Mouse (Mus musculus) limb, embryonic 11.5 days (tissue): Measurements from ENCODE around the gene Rps6kc1. TPM values are rescaled to one million over a fixed set of nuclear protein-coding genes. Genes with fewer than 3 reads are reported as not detected.
A peak's percentile ranks its signal among the peaks of the same experiment; 100 is the strongest.

ENCODE experiments used
- ATAC-seq: fragments of 200-750 bp; cut with Nextera tagmentation; 2 replicates; pipeline ENCODE4 v1.8.0; 2017; ENCODE audit warnings: low read depth; ENCODE audit not compliant: insufficient number of reproducible peaks, low FRiP score, low TSS enrichment
- DNase-seq: peaks from one replicate; pipeline ENCODE4 v3.0.0-alpha.2; 2015; ENCODE audit warnings: low spot score
- H3K27ac ChIP-seq: fragments of 300-500 bp; sonication (generic); replicated peaks from 2 replicates; pipeline ENCODE4 v1.5.1; 2014; ENCODE audit warnings: low read depth, mild to moderate bottlenecking, low read length
- H3K27me3 ChIP-seq: fragments of 300-500 bp; sonication (generic); 2 replicates; pipeline ENCODE4 v1.6.1; 2014; ENCODE audit warnings: mild to moderate bottlenecking, low read length, mixed read lengths; ENCODE audit not compliant: control insufficient read depth, insufficient read depth
- H3K36me3 ChIP-seq: fragments of 300-500 bp; sonication (generic); 2 replicates; pipeline ENCODE4 v1.6.1; 2014; ENCODE audit warnings: mild to moderate bottlenecking, low read length, moderate library complexity, mixed read lengths; ENCODE audit not compliant: control insufficient read depth, insufficient read depth
- H3K4me1 ChIP-seq: fragments of 300-500 bp; sonication (generic); 2 replicates; pipeline ENCODE4 v1.6.1; 2014; ENCODE audit warnings: low read length, mixed read lengths; ENCODE audit not compliant: control insufficient read depth, insufficient read depth
- H3K4me2 ChIP-seq: fragments of 300-500 bp; sonication (generic); 2 replicates; pipeline ENCODE4 v1.6.1; 2014; ENCODE audit warnings: low read depth, mild to moderate bottlenecking, moderate library complexity; ENCODE audit not compliant: severe bottlenecking
- H3K4me3 ChIP-seq: fragments of 300-500 bp; sonication (generic); 2 replicates; pipeline ENCODE4 v1.5.1; 2014; ENCODE audit warnings: low read depth, low read length
- H3K9ac ChIP-seq: fragments of 300-500 bp; sonication (generic); 2 replicates; pipeline ENCODE4 v1.6.1; 2014; ENCODE audit warnings: mild to moderate bottlenecking, low read length
- H3K9me3 ChIP-seq: fragments of 300-500 bp; sonication (generic); 2 replicates; pipeline ENCODE4 v1.6.1; 2016; ENCODE audit warnings: low read length; ENCODE audit not compliant: control insufficient read depth
- WGBS: fragments of 180-500 bp; shearing (Covaris S2); extraction: QIAGEN DNeasy Blood & Tissue Kit; methylation state at CpG from one replicate; pipeline ENCODE4 v1.1.7; 2014; 5-methylcytosine and 5-hydroxymethylcytosine counted together
- polyA plus RNA-seq: library from polyadenylated mRNA; unstranded; fragments of >200 nt; fragmentation: Nextera tagmentation; extraction: Ambion mirVana; gene quantifications from 2 replicates; pipeline ENCODE4 v1.2.1, GENCODE M21; 2014

Gene Rps6kc1
- polyA plus RNA-seq, 1 experiment from 2014 or later: 15.4 TPM

DNA sequence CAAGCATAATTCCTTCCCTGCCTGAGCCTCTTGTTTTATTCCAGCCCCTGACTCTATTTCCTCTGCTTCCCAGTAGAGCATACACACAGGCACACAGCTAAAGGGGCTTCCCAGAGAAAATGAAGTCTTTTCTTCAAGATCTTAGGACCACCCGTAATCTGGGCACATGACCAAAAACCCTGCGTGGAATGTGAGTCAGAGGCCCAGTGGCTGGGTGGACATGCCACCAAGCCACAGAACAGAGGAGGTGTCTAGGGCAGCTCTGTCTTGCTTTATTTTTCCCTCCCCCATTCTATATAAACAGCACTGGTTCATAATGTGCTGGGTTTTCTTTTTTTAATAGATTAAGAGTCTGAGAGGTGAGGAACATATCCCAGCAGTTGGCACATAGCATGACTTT, 184.2 kb downstream of the Rps6kc1 start:
- H3K4me2 ChIP-seq: no peak overlapping the region
- no peak overlapping the region for H3K4me3 ChIP-seq
- ATAC-seq (no peak), DNase-seq (no peak)
- no peak overlapping the region for H3K9ac ChIP-seq
- no peaks in the 10 kb centered on the region for H3K36me3 ChIP-seq
- WGBS: 87% methylated on average over 2 of the region's 2 CpGs
- no peak overlapping the region for H3K27ac ChIP-seq
- no peaks in the 10 kb centered on the region for H3K27me3 ChIP-seq
- no peaks in the 10 kb centered on the region for H3K9me3 ChIP-seq
- H3K4me1 ChIP-seq: no peaks in the 10 kb centered on the region

DNA sequence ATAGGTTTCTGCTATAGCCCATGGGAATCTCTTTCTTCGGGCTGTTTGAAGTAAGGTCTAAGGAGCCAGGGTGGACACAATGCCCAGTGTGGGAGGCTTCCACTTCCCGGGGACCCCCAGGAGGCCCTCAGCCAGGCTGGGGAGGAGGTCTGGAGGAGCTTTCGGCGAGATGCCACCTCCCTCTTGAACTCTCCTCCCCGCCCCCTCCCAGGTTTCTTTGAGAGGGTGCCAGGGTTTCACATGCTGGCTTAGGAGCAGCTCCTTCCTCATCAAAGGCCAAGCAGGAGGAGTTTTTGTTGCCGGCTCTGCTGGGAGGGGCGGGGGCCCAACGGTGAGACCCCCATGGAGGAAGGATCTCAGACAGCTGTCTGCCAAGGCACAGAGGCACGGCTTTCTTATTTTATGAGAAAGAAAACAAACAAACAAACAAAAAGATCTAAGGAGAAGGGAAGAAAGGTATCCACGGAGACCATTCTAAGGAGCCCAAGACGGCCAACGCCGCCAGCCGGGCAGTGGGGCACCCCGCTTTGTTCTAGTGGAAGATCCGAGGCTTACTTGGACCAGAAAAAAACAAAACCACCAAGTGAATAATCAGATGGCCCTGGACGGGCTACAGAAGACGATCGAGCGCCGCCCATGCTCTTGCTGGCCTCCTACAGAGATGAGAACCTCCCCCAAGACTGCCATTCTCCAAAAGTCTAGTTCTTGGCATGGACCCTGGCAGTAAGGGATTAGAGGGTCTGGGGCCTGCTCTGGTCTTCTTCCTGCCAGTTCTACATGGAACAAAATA, 186.8 kb downstream of the Rps6kc1 start:
- Histone ChIP-seq H3K27ac (no peak overlapping the region), H3K36me3 (no peaks in the 10 kb centered on the region), H3K4me2 (no peak overlapping the region), H3K4me3 (no peak overlapping the region), H3K9ac (no peak overlapping the region), H3K4me1 (no peaks in the 10 kb centered on the region), H3K9me3 (no peaks in the 10 kb centered on the region), H3K27me3 (no peaks in the 10 kb centered on the region)
- DNase-seq (no peak), ATAC-seq (no peak)
- WGBS: 56% methylated on average over 21 of the region's 21 CpGs

DNA sequence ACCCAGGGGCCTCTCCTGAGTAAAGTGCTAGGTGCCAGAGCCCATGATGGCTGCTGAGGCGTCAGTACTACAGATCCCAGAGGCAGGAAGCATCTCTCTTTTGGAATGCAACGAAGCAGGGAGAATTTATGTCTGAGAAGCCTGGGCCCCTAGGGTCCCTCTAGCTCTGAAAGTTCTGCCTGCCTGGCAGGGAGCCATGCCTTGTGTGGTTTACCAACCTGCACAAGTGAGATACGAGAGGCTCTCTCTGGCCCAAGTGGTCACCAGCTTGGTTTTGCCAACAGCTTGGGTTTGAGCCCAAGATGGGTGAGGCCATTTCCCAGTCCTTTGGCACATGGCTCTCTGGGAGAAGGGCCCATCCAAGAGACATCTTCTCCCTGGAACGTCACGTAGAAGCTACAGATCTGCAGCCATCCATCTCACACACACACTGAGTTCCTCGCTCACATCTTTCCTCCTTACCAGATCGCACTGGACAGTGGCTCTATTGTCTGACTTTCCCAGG, 187.6 kb downstream of the Rps6kc1 start:
- ATAC-seq (no peak), DNase-seq (no peak)
- H3K9ac ChIP-seq: no peak overlapping the region
- H3K27ac ChIP-seq: no peak overlapping the region
- H3K9me3 ChIP-seq: no peaks in the 10 kb centered on the region
- H3K27me3 ChIP-seq: no peaks in the 10 kb centered on the region
- 89% methylated on average over 7 of the region's 7 CpGs for WGBS
- H3K4me2 ChIP-seq: no peak overlapping the region
- H3K4me3 ChIP-seq: no peak overlapping the region
- H3K36me3 ChIP-seq: no peaks in the 10 kb centered on the region
- H3K4me1 ChIP-seq: no peaks in the 10 kb centered on the region

DNA sequence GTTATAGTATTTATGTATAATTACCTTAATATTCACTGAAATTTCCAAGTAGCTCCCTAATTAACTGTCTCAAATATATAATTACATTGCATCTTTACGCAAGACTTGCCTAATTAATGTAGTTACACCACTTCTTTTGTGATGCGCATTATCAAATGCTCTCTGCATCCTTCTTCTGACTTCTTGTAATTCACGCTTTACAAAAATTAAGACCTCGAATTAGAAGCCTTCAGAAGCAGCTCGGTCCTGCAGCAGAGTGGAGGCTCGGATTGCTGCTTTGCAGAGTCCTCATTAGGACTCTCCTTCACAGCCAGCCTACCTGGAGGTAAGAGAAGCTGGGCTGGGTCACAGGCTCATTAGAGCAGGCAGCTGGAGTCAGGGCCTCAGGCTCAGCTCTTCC, 197.7 kb downstream of the Rps6kc1 start:
- ATAC-seq (no peak), DNase-seq (no peak)
- H3K27me3 ChIP-seq: no peaks in the 10 kb centered on the region
- H3K9me3 ChIP-seq: no peaks in the 10 kb centered on the region
- no peak overlapping the region for H3K27ac ChIP-seq
- 66% methylated on average over 6 of the region's 6 CpGs for WGBS
- H3K36me3 ChIP-seq: no peaks in the 10 kb centered on the region
- no peak overlapping the region for H3K4me2 ChIP-seq
- H3K4me1 ChIP-seq: no peaks in the 10 kb centered on the region
- H3K9ac ChIP-seq: no peak overlapping the region
- H3K4me3 ChIP-seq: no peak overlapping the region

DNA sequence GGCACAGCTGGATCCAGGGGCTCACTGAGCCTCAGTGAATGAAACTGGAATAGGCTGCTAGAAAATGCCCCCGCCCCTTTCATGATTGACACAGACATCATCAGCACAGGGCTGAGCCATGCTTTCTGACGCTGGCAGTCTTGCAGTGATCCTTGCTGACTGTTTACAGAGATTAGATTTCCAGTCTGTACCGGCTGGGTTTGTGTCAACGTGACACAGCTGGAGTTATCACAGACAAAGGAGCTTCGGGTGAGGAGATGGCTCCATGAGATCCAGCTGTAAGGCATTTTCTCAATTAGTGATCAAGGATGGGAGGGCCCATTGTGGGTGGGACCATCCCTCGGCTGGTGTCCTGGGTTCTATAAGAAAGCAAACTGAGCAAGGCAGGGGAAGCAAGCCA, 214.0 kb downstream of the Rps6kc1 start:
- no peak for DNase-seq
- 54% methylated on average over 6 of the region's 6 CpGs for WGBS
- no peak overlapping the region for H3K4me2 ChIP-seq

DNA sequence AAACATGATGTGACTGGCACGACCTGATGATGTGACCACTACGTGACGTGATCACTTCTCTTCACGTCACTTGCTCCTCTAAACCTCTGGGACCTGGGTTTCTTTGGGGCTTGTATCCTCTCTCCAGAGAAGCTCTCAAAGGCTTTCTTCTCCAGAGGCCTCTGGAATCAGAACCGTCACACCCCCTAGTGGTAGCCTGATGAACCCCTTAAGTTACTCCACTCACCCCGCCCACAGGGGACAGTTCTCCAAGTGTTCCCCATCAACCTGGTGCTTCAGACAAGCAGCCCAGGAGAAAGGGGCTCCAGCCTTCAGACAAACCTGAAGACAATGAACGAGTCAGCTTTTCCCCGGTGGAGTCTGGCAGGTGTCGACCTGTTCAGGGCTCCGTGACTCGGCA, 216.0 kb downstream of the Rps6kc1 start:
- ATAC-seq (0 out of 2 replicates have a peak, but pooled peaks have one; percentile 51), DNase-seq (peak; percentile 54)
- Histone ChIP-seq H3K4me1 (no peaks in the 10 kb centered on the region), H3K4me2 (no peak overlapping the region), H3K4me3 (no peak overlapping the region), H3K27me3 (no peaks in the 10 kb centered on the region), H3K27ac (no peak overlapping the region), H3K36me3 (no peaks in the 10 kb centered on the region), H3K9ac (no peak overlapping the region), H3K9me3 (no peaks in the 10 kb centered on the region)
- 70% methylated on average over 11 of the region's 11 CpGs for WGBS

More for the DNA sequence above, 214.0 kb downstream of the Rps6kc1 start:
- Histone ChIP-seq H3K9me3 (no peaks in the 10 kb centered on the region), H3K27me3 (no peaks in the 10 kb centered on the region), H3K9ac (no peak overlapping the region), H3K27ac (no peak overlapping the region), H3K4me1 (no peaks in the 10 kb centered on the region), H3K4me3 (no peak overlapping the region), H3K36me3 (no peaks in the 10 kb centered on the region)
- ATAC-seq: no peak

DNA sequence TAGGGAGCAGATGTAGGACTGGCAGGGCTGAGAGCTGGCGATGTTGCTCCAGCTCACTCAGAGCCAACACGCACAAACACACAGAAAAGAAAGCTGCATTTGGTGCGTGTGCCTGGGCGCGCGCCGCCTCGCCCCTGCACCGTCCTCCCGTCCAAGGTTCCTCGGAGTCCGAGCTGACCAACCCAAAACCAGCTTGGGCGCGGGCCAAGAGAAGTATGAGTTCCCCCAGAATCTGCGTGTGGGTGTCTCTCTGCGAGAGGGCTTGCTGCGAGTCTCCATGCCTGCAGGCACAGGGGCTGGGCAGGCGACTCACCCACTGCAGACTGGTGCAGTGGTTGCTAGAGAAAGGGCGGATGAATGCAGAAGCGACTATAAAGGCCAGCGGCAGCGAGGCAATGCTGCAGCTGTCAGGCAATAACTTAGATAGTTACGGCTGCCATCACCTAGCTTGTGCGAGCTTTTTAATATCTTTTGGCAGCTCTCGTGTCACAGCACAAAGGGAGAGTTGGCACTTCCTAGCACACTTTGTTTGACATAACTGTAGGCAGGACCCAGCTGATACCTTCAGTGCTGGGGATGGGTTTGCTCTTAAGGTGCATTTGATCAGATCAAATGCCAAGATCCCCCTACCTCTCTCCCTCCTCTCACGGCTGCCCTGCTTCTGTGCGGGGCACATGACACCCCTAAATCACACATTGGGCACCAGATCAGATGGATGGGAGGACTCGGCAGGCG, 220.9 kb downstream of the Rps6kc1 start:
- no peak overlapping the region for H3K4me2 ChIP-seq
- no peaks in the 10 kb centered on the region for H3K9me3 ChIP-seq
- H3K9ac ChIP-seq: no peak overlapping the region
- no peak for ATAC-seq
- no peak overlapping the region for H3K4me3 ChIP-seq
- no peaks in the 10 kb centered on the region for H3K36me3 ChIP-seq
- no peak overlapping the region for H3K27ac ChIP-seq
- H3K4me1 ChIP-seq: no peaks in the 10 kb centered on the region
- DNase-seq: no peak
- 78% methylated on average over 29 of the region's 29 CpGs for WGBS
- H3K27me3 ChIP-seq: no peaks in the 10 kb centered on the region

DNA sequence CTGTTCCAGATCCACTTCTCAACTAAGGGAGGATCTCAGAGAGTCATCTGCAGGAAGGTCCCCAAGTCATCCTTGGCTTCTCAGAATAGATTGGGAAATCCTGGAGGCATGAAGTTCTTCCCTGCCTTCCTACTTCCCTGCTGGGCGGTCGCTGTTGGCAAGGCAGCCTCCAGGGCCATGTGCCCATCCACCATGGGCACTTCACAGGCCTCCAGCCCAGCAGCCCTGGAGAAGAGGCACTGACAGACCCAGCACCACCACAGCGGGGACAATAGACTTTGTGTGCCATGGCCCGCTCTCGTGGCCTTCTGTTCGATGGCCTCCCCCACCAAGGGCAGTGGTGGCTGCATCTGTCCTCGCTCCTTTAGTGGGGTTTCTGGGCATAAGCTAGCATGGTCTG, 228.5 kb downstream of the Rps6kc1 start:
- Histone ChIP-seq H3K4me3 (no peak overlapping the region), H3K9ac (no peak overlapping the region), H3K9me3 (no peaks in the 10 kb centered on the region), H3K36me3 (no peaks in the 10 kb centered on the region), H3K27me3 (no peaks in the 10 kb centered on the region), H3K27ac (no peak overlapping the region), H3K4me1 (no peaks in the 10 kb centered on the region), H3K4me2 (no peak overlapping the region)
- DNase-seq (no peak), ATAC-seq (no peak)
- 97% methylated on average over 7 of the region's 7 CpGs for WGBS
